Mouse (Mus musculus) stomach, embryonic 14.5 days (tissue): ENCODE measurements around the gene Naa38. TPM values are rescaled to one million over a fixed set of nuclear protein-coding genes. Genes with fewer than 3 reads are reported as not detected.
A peak's percentile ranks its signal among the peaks of the same experiment; 100 is the strongest.

Experiments
- ATAC-seq: fragments of 200-750 bp; cut with Nextera tagmentation; 2 replicates; pipeline ENCODE4 v1.8.0; 2017; ENCODE audit warnings: low read depth, moderate TSS enrichment; ENCODE audit not compliant: insufficient number of reproducible peaks, insufficient read depth, low FRiP score
- H3K27ac ChIP-seq: fragments of 300-500 bp; sonication (generic); 2 replicates; pipeline ENCODE4 v1.5.1; 2014; ENCODE audit warnings: mild to moderate bottlenecking, low read length, moderate library complexity, mixed read lengths
- H3K27me3 ChIP-seq: fragments of 300-500 bp; sonication (generic); 2 replicates; pipeline ENCODE4 v1.6.1; 2014; ENCODE audit warnings: low read length, control low read depth, mixed read lengths; ENCODE audit not compliant: control insufficient read depth, insufficient read depth
- H3K36me3 ChIP-seq: fragments of 300-500 bp; sonication (generic); 2 replicates; pipeline ENCODE4 v1.6.1; 2014; ENCODE audit warnings: mild to moderate bottlenecking, control low read depth, low read length, moderate library complexity, mixed read lengths; ENCODE audit not compliant: control insufficient read depth, insufficient read depth
- H3K4me1 ChIP-seq: fragments of 300-500 bp; sonication (generic); 2 replicates; pipeline ENCODE4 v1.6.1; 2014; ENCODE audit warnings: low read length, control low read depth, mixed read lengths; ENCODE audit not compliant: control insufficient read depth, insufficient read depth
- H3K4me2 ChIP-seq: fragments of 300-500 bp; sonication (generic); replicated peaks from 2 replicates; pipeline ENCODE4 v1.6.1; 2014; ENCODE audit warnings: low read depth, low read length, control low read depth
- H3K4me3 ChIP-seq: fragments of 300-500 bp; sonication (generic); 2 replicates; pipeline ENCODE4 v1.5.1; 2014; ENCODE audit warnings: low read depth, low read length, control low read depth
- H3K9ac ChIP-seq: fragments of 300-500 bp; sonication (generic); replicated peaks from 2 replicates; pipeline ENCODE4 v1.6.1; 2014; ENCODE audit warnings: low read depth, mild to moderate bottlenecking, control low read depth, low read length, moderate library complexity, mixed read lengths
- H3K9me3 ChIP-seq: fragments of 300-500 bp; sonication (generic); 2 replicates; pipeline ENCODE4 v1.6.1; 2016; ENCODE audit warnings: low read depth, low read length, control low read depth; ENCODE audit not compliant: control insufficient read depth
- WGBS: fragments of 180-500 bp; shearing (Covaris S2); extraction: QIAGEN DNeasy Blood & Tissue Kit; methylation state at CpG from one replicate; pipeline ENCODE4 v1.1.7; 2014; 5-methylcytosine and 5-hydroxymethylcytosine counted together
- polyA plus RNA-seq: library from polyadenylated mRNA; unstranded; fragments of >200 nt; fragmentation: Nextera tagmentation; extraction: Ambion mirVana; gene quantifications from 2 replicates; pipeline ENCODE4 v1.2.1, GENCODE M21; 2014

Naa38 gene
- polyA plus RNA-seq, 1 experiment from 2014 or later = 177 TPM

DNA sequence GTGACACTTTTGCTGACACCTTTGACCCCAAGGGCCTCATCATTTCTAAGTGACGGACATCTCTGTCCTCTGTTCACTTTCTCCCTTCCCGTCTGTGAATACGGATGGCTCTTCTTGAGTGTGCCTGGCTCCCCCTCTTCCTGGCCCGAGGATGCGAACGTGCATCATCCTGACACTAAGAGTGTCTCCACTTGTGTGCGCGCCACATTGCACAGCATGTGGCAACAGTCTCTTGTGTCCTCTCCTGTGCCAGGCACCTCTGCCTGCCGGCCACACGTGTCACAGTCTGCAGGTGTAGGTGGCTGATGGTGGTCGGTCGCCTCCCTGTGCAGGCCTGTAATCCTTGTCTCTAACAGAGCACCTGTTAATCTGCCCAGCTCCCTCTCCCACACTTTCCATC, 23.7 kb upstream of the Naa38 start:
- Histone ChIP-seq H3K36me3 (peaks cover 11% of the 10 kb centered on the region; the same call in 1 of the 2 replicates), H3K27ac (peak overlapping the region; percentile 64; the same call in 1 of the 2 replicates), H3K27me3 (no peaks in the 10 kb centered on the region), H3K4me1 (peaks cover 32% of the 10 kb centered on the region), H3K9ac (no peak overlapping the region), H3K4me3 (no peak overlapping the region), H3K9me3 (no peaks in the 10 kb centered on the region), H3K4me2 (peak overlapping the region; percentile 38; the same call in 1 of the 2 replicates)
- no peak for ATAC-seq
- WGBS = 35% methylated on average over 12 of the region's 12 CpGs

DNA sequence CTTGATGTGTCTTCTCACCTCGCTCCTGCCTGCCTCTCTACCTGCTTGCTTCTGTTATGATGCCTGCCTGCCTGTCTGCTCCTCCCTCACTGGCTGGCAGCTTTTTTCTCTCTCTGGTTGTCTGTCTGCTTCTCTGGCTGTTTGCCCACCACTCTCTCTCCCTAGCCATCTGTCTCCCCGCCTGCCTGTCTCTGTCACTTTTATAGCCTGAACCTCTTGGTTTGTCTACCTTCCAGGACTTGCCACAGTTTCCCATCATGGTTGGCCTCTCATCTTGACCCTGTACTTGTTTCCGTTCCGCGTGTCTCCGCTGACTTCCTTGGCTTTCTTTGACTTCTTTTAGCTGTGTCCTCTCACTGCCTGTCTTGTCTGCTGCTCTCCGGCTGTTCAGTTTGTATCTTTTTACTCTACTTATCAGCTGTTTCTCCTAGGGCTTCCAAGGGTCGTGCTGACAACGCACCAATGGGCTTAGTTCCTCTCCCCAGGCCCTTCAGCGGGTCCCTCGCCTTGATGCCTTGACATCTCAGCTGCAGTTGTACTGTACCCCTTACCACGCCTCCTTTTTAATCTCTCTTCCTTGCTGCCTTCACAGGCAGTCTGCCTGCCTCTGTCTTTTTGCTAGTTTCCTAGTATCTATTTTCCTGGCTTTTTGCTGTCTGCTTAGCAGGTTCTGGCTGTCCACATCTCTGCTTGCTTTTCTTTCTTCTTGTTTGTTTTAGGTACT, 23.1 kb upstream of the Naa38 start:
- no peaks in the 10 kb centered on the region for H3K9me3 ChIP-seq
- H3K4me1 ChIP-seq = peaks cover 32% of the 10 kb centered on the region
- H3K27me3 ChIP-seq = no peaks in the 10 kb centered on the region
- WGBS = 23% methylated on average over 12 of the region's 12 CpGs
- H3K27ac ChIP-seq = peak overlapping the region; percentile 64; the same call in 1 of the 2 replicates
- peaks cover 11% of the 10 kb centered on the region; the same call in 1 of the 2 replicates for H3K36me3 ChIP-seq
- no peak overlapping the region for H3K4me3 ChIP-seq
- H3K4me2 ChIP-seq = peak overlapping the region; percentile 19; the same call in 1 of the 2 replicates
- no peak overlapping the region for H3K9ac ChIP-seq
- ATAC-seq = no peak

DNA sequence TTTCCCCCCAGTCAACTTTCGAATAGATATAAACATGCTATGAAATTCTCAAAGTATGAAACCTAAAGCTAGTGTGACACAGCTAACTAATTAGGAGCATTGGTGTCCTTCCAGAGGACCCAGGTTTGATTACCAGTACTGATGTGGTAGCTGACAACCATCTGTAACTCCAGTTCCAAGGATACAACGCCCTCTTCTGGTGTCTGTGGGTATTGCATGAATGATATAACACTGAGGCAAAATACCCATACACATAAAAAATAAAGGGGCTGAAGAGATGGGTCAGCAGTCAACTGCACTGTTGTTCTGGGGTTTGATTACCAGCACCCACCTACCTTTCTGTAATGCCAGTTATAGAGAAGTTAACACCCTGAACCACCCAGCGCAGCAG, 22.5 kb upstream of the Naa38 start:
- Histone ChIP-seq H3K9me3 (no peaks in the 10 kb centered on the region), H3K9ac (no peak overlapping the region), H3K27me3 (no peaks in the 10 kb centered on the region), H3K4me1 (peaks cover 28% of the 10 kb centered on the region), H3K4me3 (no peak overlapping the region), H3K36me3 (peaks cover 11% of the 10 kb centered on the region; the same call in 1 of the 2 replicates), H3K27ac (peak overlapping the region; percentile 64; the same call in 1 of the 2 replicates), H3K4me2 (peak overlapping the region; percentile 19; the same call in 1 of the 2 replicates)
- 57% methylated on average over 3 of the region's 3 CpGs for WGBS
- no peak for ATAC-seq

DNA sequence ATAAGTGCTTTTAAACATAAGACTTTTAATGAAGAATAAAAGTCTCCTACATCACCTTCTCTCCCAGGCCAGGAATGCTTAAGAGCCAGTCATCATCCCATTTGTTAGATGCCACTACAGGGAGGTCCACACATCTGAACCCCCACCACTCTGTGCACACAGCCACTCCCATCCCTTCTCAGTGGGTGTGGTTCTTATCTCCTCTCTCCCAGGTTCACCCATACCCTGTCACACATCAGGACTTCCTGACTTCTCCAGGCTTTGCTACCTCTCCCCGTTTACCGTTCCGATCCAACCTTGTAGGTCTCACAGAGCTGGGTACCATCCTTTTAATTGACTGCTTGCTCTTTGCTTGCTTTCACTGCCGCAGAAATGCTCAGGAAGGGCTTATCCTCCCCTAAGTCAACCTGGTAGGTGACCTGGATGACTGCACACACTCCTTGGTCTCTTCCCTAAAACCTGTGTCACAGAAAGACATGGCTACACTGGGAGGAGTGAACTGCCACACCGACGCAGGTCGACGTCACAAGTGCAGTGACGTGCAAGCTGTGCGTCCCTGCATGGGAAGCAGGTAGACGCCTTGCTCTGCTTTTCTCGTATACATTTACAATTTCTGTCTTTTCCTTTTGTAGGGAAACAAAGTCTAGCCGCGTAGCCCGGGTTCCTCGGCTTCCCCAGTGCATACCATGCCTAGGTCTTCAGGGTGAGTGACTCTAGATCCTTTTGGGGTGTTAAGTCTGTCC, 21.9 kb upstream of the Naa38 start:
- Histone ChIP-seq H3K27ac (no peak overlapping the region), H3K9ac (no peak overlapping the region)
- ATAC-seq = peak; percentile 44; the same call in 1 of the 2 replicates

DNA sequence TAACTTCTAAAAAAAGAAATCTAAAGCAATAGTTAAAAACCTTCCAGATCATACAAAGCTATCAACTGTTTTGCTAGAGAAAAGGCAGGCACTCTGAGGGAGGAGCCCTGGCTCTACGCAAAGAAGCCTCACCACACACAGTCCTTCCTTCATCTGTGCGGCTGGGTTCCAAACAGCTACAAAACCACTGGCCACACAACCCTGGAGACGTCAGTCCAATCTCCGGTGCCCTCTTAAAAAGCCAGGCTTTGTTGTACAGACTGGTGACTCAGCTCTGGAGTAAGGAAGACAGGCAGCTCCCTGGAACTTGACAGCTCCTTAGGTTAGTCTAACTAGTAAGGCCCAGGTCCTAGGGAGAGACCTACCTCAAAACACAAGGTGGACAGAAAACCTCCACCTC, 19.6 kb upstream of the Naa38 start:
- Histone ChIP-seq H3K9ac (no peak overlapping the region), H3K27ac (no peak overlapping the region), H3K36me3 (peaks cover 11% of the 10 kb centered on the region; the same call in 1 of the 2 replicates), H3K4me3 (no peak overlapping the region), H3K9me3 (no peaks in the 10 kb centered on the region), H3K4me1 (peaks cover 25% of the 10 kb centered on the region), H3K4me2 (no peak overlapping the region), H3K27me3 (no peaks in the 10 kb centered on the region)
- no peak for ATAC-seq
- WGBS = 90% methylated on average over 4 of the region's 4 CpGs

More for the DNA sequence above, 21.9 kb upstream of the Naa38 start:
- 88% methylated on average over 16 of the region's 16 CpGs for WGBS
- Histone ChIP-seq H3K4me1 (peaks cover 27% of the 10 kb centered on the region), H3K4me2 (no peak overlapping the region), H3K27me3 (no peaks in the 10 kb centered on the region), H3K36me3 (peaks cover 11% of the 10 kb centered on the region; the same call in 1 of the 2 replicates), H3K9me3 (no peaks in the 10 kb centered on the region), H3K4me3 (no peak overlapping the region)

DNA sequence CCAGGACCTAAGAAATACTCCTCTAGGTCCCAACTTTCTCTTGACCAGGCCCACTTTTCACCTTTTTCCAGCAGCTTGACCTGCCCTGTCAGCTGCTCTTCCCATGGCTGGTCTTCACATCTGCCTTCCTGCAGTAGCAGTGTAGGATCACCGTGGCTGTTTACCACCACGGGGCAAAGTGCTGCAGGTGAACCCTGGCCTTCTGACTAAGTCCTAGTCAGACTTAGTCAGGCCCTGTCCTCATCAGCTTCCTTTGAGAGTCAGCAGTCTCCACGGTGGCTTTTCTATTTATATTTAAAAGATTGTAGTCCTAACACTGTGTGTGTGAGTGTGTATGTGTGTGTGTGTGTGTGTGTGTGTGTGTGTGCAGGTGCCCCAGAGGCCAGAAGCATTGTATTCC, 17.5 kb upstream of the Naa38 start:
- peaks cover 5% of the 10 kb centered on the region; the same call in 1 of the 2 replicates for H3K4me1 ChIP-seq
- H3K9me3 ChIP-seq = no peaks in the 10 kb centered on the region
- no peak overlapping the region for H3K4me3 ChIP-seq
- no peaks in the 10 kb centered on the region for H3K27me3 ChIP-seq
- no peak overlapping the region for H3K9ac ChIP-seq
- no peak for ATAC-seq
- WGBS = 70% methylated on average over 3 of the region's 3 CpGs
- H3K36me3 ChIP-seq = peaks cover 11% of the 10 kb centered on the region; the same call in 1 of the 2 replicates
- no peak overlapping the region for H3K4me2 ChIP-seq
- H3K27ac ChIP-seq = no peak overlapping the region

DNA sequence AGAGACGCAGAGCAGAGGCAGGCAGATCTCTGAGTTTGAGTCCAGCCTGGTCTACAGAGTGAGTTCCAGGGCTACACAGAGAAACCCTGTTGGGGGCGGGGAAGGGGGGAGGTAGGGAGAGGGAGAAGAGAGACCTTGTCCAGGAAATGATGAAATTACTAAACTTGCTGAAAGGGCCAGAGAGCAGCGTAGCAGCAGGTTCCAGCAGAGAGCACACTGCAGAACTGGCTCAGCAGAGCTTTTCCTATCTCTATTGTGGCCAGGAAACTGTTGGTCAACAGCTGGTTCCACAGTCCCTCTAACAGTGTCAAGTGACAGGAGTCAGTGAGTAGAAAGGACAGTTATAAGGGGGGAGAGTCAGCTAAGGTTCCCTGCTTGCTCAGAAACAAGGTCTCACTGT, 15.7 kb upstream of the Naa38 start:
- ATAC-seq = no peak
- no peak overlapping the region for H3K4me3 ChIP-seq
- H3K9me3 ChIP-seq = no peaks in the 10 kb centered on the region
- no peak overlapping the region for H3K4me2 ChIP-seq
- no peaks in the 10 kb centered on the region for H3K27me3 ChIP-seq
- no peaks in the 10 kb centered on the region for H3K4me1 ChIP-seq
- no peak overlapping the region for H3K27ac ChIP-seq
- no peak overlapping the region for H3K9ac ChIP-seq
- 87% methylated on average over 3 of the region's 3 CpGs for WGBS
- H3K36me3 ChIP-seq = no peaks in the 10 kb centered on the region; the same call in 1 of the 2 replicates

DNA sequence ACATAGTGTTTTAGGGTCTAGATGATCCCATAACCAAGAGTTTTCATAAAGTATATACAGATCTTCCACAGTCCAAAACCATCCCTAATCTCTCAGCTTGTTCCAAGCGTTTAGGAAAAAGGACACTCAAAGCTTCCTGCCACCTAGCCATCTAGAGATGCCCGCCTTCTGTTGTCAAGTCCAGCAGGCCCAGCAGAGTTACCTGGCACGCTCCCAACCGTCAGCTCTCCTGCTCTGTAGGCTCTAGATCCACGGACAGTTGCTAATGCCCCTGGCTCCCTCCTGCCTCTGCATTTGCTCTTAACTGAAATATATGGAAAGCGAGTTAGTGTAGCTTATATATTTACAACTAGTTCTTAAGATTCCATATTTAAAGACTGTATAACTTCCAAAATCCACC, 13.9 kb upstream of the Naa38 start:
- Histone ChIP-seq H3K36me3 (no peaks in the 10 kb centered on the region; the same call in 1 of the 2 replicates), H3K4me2 (no peak overlapping the region), H3K9me3 (no peaks in the 10 kb centered on the region), H3K27ac (no peak overlapping the region), H3K4me1 (no peaks in the 10 kb centered on the region), H3K4me3 (no peak overlapping the region), H3K9ac (no peak overlapping the region), H3K27me3 (no peaks in the 10 kb centered on the region)
- no peak for ATAC-seq
- WGBS = 77% methylated on average over 6 of the region's 6 CpGs
